Mouse (Mus musculus) T-helper 2 cell (primary cell): ENCODE results near the gene Mstn.

ENCODE experiments used
- in situ Hi-C: fragments of 300-600 bp; cut with MboI, MseI; formaldehyde crosslinking; loops from one replicate; pipeline ENCODE4 v1.15.1; 2025; ENCODE audit warnings: high pct_unique_total_duplicates

Gene Mstn

DNA sequence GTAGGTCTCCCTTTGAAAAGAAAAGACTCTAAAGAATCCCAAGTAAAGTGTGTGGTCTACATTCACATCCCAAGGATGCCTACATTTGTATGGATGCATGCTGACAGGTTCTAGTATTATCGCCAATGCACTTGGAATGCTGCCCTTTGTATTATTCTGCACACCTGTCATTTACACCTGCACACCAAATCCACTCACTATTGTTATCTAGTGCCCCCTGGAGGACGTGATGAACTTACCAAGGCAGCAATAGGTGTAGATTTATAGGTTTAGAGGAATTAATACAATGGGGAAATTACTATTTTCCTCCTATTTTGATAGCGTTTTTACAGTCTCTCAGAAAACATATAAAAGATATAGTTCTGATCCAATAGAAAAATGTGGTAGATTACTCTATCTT is 31.7 kb downstream of the Mstn start:
- in situ Hi-C loops = no loop called here

DNA sequence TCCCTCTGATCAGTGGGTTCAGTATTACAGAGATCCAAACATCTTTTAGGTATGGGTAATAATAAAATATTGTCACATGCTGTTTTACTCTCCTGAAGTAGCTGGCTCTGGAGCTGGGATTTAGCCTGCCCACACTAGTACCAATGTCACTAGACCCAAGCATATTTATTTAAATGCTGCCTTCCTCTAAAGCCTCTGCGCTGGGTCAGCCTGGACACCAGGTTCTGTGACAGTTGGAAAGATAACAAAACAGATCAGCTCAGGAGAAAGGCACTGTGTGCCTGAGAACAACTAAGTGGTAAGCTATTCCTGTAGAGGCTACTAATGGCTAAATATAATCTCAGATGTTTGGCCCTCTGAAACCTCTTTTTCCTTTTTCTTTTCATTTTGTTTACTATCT is 49.1 kb downstream of the Mstn start:
- in situ Hi-C loops = no loop called here
